Mouse (Mus musculus): ENCODE results near the gene Miga1. TPM values are rescaled to one million over a fixed set of nuclear protein-coding genes. Genes with fewer than 3 reads are reported as not detected.

Miga1 gene
- polyA plus RNA-seq, 1 experiment from 2014 or later = 9.1 TPM

DNA sequence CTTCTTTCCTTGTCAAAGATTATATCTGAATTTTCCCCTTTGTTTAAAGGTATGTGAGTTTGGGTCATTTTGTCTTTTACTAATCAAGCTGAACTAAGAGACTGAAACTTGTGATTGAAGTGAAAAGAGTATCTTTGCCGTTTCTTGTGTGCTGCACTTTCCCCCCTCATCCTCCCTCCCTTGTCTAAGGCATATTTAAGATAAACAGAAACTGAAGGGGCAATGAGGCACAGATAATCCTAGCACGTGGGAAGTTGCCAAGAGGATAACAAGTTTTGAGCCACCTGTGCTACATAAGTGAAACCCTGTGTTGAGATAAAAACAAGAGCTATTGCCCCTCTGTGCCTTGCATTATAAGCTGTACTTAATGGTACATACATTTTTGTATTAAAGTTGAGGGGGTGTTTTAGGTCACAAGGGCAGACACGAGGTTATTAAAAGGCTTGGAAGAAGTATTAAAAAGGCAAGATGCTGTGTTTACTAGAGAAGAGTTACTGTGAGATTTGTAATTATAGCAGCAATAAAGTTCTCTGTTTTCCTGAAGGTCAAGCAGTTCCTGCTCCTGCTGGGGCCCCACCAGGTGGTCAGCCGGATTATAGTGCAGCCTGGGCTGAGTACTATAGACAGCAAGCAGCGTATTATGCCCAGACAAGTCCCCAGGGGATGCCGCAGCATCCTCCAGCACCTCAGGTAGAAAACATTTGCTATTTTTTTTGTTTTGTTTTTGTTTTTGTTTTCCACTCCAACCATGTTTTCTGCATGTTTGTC, 108.7 kb downstream of the Miga1 start:
- Histone ChIP-seq H3K27me3 (replicated peaks) (no peaks in the 10 kb centered on the region), H3K4me1 (peaks cover 24% of the 10 kb centered on the region), H3K27ac (no peak overlapping the region), H3K4me3 (no peak overlapping the region), H3K4me2 (no peak overlapping the region), H3K36me3 (peaks cover 85% of the 10 kb centered on the region), H3K9me3 (replicated peaks) (no peaks in the 10 kb centered on the region), H3K9ac (no peak overlapping the region)
- peak; percentile 86 for ATAC-seq
- WGBS (ENCODE audit: insufficient replicate concordance) = 61% methylated on average over 6 of the region's 6 CpGs

DNA sequence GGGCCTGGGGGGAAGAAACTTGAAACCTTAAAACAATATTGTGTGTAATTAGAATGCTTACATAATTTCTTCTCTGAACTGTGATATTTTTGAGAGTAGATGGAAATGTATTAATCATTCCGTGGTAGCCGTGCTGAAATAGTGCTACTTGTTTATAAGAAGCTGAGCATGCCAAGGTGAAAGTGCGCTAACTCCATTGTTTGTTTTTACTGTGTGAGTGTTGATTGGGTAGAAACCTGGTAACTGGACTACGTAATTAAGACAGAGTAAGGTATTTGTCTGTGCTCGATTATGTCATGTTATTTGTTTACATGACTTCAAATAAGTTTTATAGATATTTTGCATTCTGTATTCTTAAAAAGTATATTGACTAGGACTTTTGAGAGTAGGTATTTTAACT, 110.9 kb downstream of the Miga1 start:
- Histone ChIP-seq H3K4me1 (peaks cover 24% of the 10 kb centered on the region), H3K27me3 (replicated peaks) (no peaks in the 10 kb centered on the region), H3K36me3 (peaks cover 91% of the 10 kb centered on the region), H3K27ac (no peak overlapping the region), H3K4me2 (no peak overlapping the region), H3K9me3 (replicated peaks) (no peaks in the 10 kb centered on the region), H3K4me3 (no peak overlapping the region), H3K9ac (no peak overlapping the region)
- no peak for ATAC-seq
- 88% methylated on average over 5 of the region's 5 CpGs for WGBS (ENCODE audit: insufficient replicate concordance)

DNA sequence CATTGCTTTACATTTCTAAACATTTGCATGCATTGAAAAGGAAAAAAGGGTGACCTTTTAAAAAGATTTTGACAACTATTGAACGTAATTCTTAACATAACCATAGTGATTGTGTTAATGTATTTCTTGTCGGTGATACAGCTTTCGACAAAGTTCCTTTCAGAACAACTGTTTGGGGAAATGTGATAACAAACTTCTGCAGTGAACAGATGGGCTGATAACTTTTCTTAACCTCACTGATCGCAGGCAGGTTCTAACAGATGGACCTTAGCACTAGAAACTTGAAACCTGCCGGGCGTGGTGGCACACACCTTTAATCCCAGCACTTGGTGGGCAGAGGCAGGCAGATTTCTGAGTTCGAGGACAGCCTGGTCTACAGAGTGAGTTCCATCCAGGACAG, 111.4 kb downstream of the Miga1 start:
- Histone ChIP-seq H3K36me3 (peaks cover 91% of the 10 kb centered on the region), H3K27me3 (replicated peaks) (no peaks in the 10 kb centered on the region), H3K4me2 (no peak overlapping the region), H3K4me1 (peaks cover 24% of the 10 kb centered on the region), H3K27ac (no peak overlapping the region), H3K4me3 (no peak overlapping the region), H3K9ac (no peak overlapping the region), H3K9me3 (replicated peaks) (no peaks in the 10 kb centered on the region)
- no peak for ATAC-seq
- 74% methylated on average over 7 of the region's 7 CpGs for WGBS (ENCODE audit: insufficient replicate concordance)

DNA sequence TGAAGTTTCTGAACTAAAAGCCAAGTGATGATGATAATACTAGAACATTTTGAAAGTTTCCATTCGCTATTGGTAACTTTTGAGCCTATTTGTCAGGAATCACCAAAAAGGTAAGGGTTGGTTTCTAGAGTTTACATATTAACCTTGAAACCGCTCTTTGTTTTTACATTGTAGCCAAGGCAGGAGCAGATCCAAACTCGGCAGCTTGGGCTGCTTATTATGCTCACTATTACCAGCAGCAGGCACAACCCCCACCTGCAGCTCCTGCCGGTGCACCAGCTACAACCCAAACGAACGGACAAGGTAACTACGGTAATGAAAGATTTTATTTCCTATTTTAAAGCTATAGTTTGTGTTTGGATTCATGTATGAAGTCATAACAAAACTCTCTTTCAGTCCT, 114.3 kb downstream of the Miga1 start:
- H3K4me3 ChIP-seq = no peak overlapping the region
- ATAC-seq = no peak
- H3K36me3 ChIP-seq = peaks cover 96% of the 10 kb centered on the region

DNA sequence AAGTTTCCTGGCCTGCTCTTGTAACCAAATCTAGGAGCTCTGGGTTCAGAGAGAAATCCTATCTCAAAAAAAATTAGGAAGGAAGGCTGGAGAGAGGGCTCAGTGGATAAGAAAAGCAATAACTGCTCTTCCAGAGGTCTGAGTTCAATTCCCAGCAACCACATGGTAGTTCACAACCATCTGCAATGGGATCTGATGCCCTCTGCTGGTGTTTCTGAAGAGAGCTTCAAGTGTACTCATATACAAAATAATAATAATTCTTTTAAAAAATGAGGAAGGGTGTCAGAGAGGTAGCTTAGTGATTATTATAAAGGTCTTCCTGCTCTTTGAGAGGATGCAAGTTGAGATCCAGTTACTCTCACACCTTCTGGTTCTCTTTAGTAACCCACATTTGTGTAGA, 115.3 kb downstream of the Miga1 start:
- H3K9me3 ChIP-seq (replicated peaks) = no peaks in the 10 kb centered on the region
- H3K27me3 ChIP-seq (replicated peaks) = no peaks in the 10 kb centered on the region
- ATAC-seq = no peak
- H3K36me3 ChIP-seq = peaks cover 97% of the 10 kb centered on the region
- no peak overlapping the region for H3K9ac ChIP-seq
- no peak overlapping the region for H3K4me2 ChIP-seq
- H3K4me1 ChIP-seq = peaks cover 9% of the 10 kb centered on the region; the same call in 1 of the 2 replicates
- no peak overlapping the region for H3K4me3 ChIP-seq
- no peak overlapping the region for H3K27ac ChIP-seq

More for the DNA sequence above, 114.3 kb downstream of the Miga1 start:
- H3K4me1 ChIP-seq = peaks cover 14% of the 10 kb centered on the region; the same call in 1 of the 2 replicates
- 88% methylated on average over 7 of the region's 7 CpGs for WGBS (ENCODE audit: insufficient replicate concordance)
- no peak overlapping the region for H3K4me2 ChIP-seq
- H3K9me3 ChIP-seq (replicated peaks) = no peaks in the 10 kb centered on the region
- H3K9ac ChIP-seq = no peak overlapping the region
- H3K27me3 ChIP-seq (replicated peaks) = no peaks in the 10 kb centered on the region
- H3K27ac ChIP-seq = no peak overlapping the region

Other genes starting within 250 kb of the Miga1 start
- gene Gipc2, start 174.2 kb downstream of the Miga1 start, polyA plus RNA-seq (2016; fragmentation: Nextera tagmentation; extraction: Ambion mirVana) = 11.3 and 12.3 TPM in 2 replicates
- 35.7 and 36.3 TPM in 2 replicates for gene Dnajb4, start 130.1 kb downstream of the Miga1 start, polyA plus RNA-seq (2016; fragmentation: Nextera tagmentation; extraction: Ambion mirVana)
- gene Fubp1, start 130.0 kb downstream of the Miga1 start, polyA plus RNA-seq (2016; fragmentation: Nextera tagmentation; extraction: Ambion mirVana) = 143 and 144 TPM in 2 replicates
- gene Nexn, start 74.1 kb downstream of the Miga1 start, polyA plus RNA-seq (2016; fragmentation: Nextera tagmentation; extraction: Ambion mirVana) = 2.2 and 2.5 TPM in 2 replicates
- gene Usp33, start 6.1 kb upstream of the Miga1 start, polyA plus RNA-seq (2016; fragmentation: Nextera tagmentation; extraction: Ambion mirVana) = 30.1 and 30.9 TPM in 2 replicates
- 23.5 and 25.7 TPM in 2 replicates for gene Zzz3, start 55.1 kb upstream of the Miga1 start, polyA plus RNA-seq (2016; fragmentation: Nextera tagmentation; extraction: Ambion mirVana)

All from liver, embryonic 12.5 days (tissue).